Mouse (Mus musculus): Measurements from ENCODE around the gene Tango6.

- TF ChIP-seq MAX (IDR thresholded peaks at IDR 0.05; ENCODE audit: low read depth) = no peak
- no peak for TF ChIP-seq POLR2A (IDR thresholded peaks at IDR 0.05; ENCODE audit: insufficient read length, low read depth)
- no peak for TF ChIP-seq MYOG (IDR thresholded peaks at IDR 0.05; ENCODE audit: control insufficient read depth in 1 of 3, insufficient read depth in 1 of 3, insufficient read length in 2 of 3, low read depth in 2 of 3)
- no peak for TF ChIP-seq MYOD1 (IDR thresholded peaks at IDR 0.05; ENCODE audit: control insufficient read depth in 1 of 3, insufficient read length in 2 of 3, low read depth in 2 of 3)
- no peak for TF ChIP-seq POLR2AphosphoS2 (IDR thresholded peaks at IDR 0.05; ENCODE audit: insufficient read length, low read depth)
- TF ChIP-seq SRF (IDR thresholded peaks at IDR 0.05; ENCODE audit: control insufficient read depth, insufficient read length, low read depth) = no peak
- TF ChIP-seq USF1 (IDR thresholded peaks at IDR 0.05; ENCODE audit: low read depth) = no peak
- no peak for TF ChIP-seq TCF12 (IDR thresholded peaks at IDR 0.05; ENCODE audit: insufficient read depth, poor library complexity, severe bottlenecking)
- no peak for TF ChIP-seq CEBPB (IDR thresholded peaks at IDR 0.05; ENCODE audit: insufficient read depth, poor library complexity, severe bottlenecking)
- no peak for TF ChIP-seq TCF3 (IDR thresholded peaks at IDR 0.05; ENCODE audit: insufficient read length, low read depth)
- TF ChIP-seq E2F4 (IDR thresholded peaks at IDR 0.05; ENCODE audit: insufficient read depth) = no peak
Measured at GRCm38 (mm10) chr8:106684387-106684786, 1.5 kb downstream of the Tango6 start.
